Mouse (Mus musculus): Measurements from ENCODE around the gene Ptprn. TPM values are rescaled to one million over a fixed set of nuclear protein-coding genes. Genes with fewer than 3 reads are reported as not detected.

The Ptprn gene
- polyA plus RNA-seq, 1 experiment, result 67.6 TPM

- Histone ChIP-seq H3K4me3 (ENCODE audit: insufficient read depth, low read length) (no peak overlapping the region), H3K4me1 (ENCODE audit: control insufficient read depth, insufficient read depth, low read length) (peaks cover 18% of the 10 kb centered on the region), H3K27ac (ENCODE audit: insufficient read depth, low read length) (no peak overlapping the region)
- TF ChIP-seq CTCF (IDR thresholded peaks at IDR 0.05; ENCODE audit: borderline replicate concordance, insufficient read depth, low read length) (no peak), POLR2A (IDR thresholded peaks at IDR 0.05; ENCODE audit: low read depth, low read length) (no peak)
Observed at GRCm38 (mm10) chr1:75289376-75289775, 25.1 kb upstream of the Ptprn start.

- Histone ChIP-seq H3K27ac (ENCODE audit: insufficient read depth, low read length) (no peak overlapping the region), H3K4me1 (ENCODE audit: control insufficient read depth, insufficient read depth, low read length) (no peaks in the 10 kb centered on the region), H3K4me3 (ENCODE audit: insufficient read depth, low read length) (no peak overlapping the region)
- TF ChIP-seq POLR2A (IDR thresholded peaks at IDR 0.05; ENCODE audit: low read depth, low read length), result no peak
- no peak for TF ChIP-seq CTCF (IDR thresholded peaks at IDR 0.05; ENCODE audit: borderline replicate concordance, insufficient read depth, low read length)
Observed at GRCm38 (mm10) chr1:75284911-75285310, 20.6 kb upstream of the Ptprn start.

- TF ChIP-seq CTCF (IDR thresholded peaks at IDR 0.05; ENCODE audit: borderline replicate concordance, insufficient read depth, low read length) (no peak), POLR2A (IDR thresholded peaks at IDR 0.05; ENCODE audit: low read depth, low read length) (no peak)
- Histone ChIP-seq H3K4me3 (ENCODE audit: insufficient read depth, low read length) (no peak overlapping the region), H3K27ac (ENCODE audit: insufficient read depth, low read length) (no peak overlapping the region), H3K4me1 (ENCODE audit: control insufficient read depth, insufficient read depth, low read length) (no peaks in the 10 kb centered on the region)
Observed at GRCm38 (mm10) chr1:75283017-75283416, 18.7 kb upstream of the Ptprn start.

- Histone ChIP-seq H3K27ac (ENCODE audit: insufficient read depth, low read length) (no peak within 1 kb of the TSS), H3K4me1 (ENCODE audit: control insufficient read depth, insufficient read depth, low read length) (no peaks in the 10 kb centered on the region), H3K4me3 (ENCODE audit: insufficient read depth, low read length) (no peak within 1 kb of the TSS)
- no peak for TF ChIP-seq CTCF (IDR thresholded peaks at IDR 0.05; ENCODE audit: borderline replicate concordance, insufficient read depth, low read length)
- no peak for TF ChIP-seq POLR2A (IDR thresholded peaks at IDR 0.05; ENCODE audit: low read depth, low read length)
Observed at GRCm38 (mm10) chr1:75278228-75278627, 13.9 kb upstream of the Ptprn start, which contains the start of gene Resp18. Gene Resp18, minus strand, starts transcription at chr1:75278415.

- Histone ChIP-seq H3K27ac (ENCODE audit: insufficient read depth, low read length) (no peak overlapping the region), H3K4me1 (ENCODE audit: control insufficient read depth, insufficient read depth, low read length) (no peaks in the 10 kb centered on the region), H3K4me3 (ENCODE audit: insufficient read depth, low read length) (no peak overlapping the region)
- TF ChIP-seq CTCF (IDR thresholded peaks at IDR 0.05; ENCODE audit: borderline replicate concordance, insufficient read depth, low read length) (no peak), POLR2A (IDR thresholded peaks at IDR 0.05; ENCODE audit: low read depth, low read length) (no peak)
Observed at GRCm38 (mm10) chr1:75277195-75278188, 13.2 kb upstream of the Ptprn start.

GRCm38 (mm10) chr1:75262969-75263951 is 1.0 kb downstream of the Ptprn start:
- Histone ChIP-seq H3K4me3 (ENCODE audit: insufficient read depth, low read length) (peak overlapping the region; percentile 92), H3K27ac (ENCODE audit: insufficient read depth, low read length) (peak overlapping the region; percentile 76), H3K4me1 (ENCODE audit: control insufficient read depth, insufficient read depth, low read length) (peaks cover 6% of the 10 kb centered on the region; the same call in 1 of the 2 replicates)
- TF ChIP-seq CTCF (IDR thresholded peaks at IDR 0.05; ENCODE audit: borderline replicate concordance, insufficient read depth, low read length) (no peak), POLR2A (IDR thresholded peaks at IDR 0.05; ENCODE audit: low read depth, low read length) (peak; percentile 57; the same call in 1 of the 2 replicates)

- no peak overlapping the region for H3K27ac ChIP-seq (ENCODE audit: insufficient read depth, low read length)
- H3K4me3 ChIP-seq (ENCODE audit: insufficient read depth, low read length), result no peak overlapping the region
- TF ChIP-seq POLR2A (IDR thresholded peaks at IDR 0.05; ENCODE audit: low read depth, low read length) (no peak), CTCF (IDR thresholded peaks at IDR 0.05; ENCODE audit: borderline replicate concordance, insufficient read depth, low read length) (no peak)
Observed at GRCm38 (mm10) chr1:75261278-75261677, 3.0 kb downstream of the Ptprn start.

GRCm38 (mm10) chr1:75255516-75256046 is 8.7 kb downstream of the Ptprn start:
- Histone ChIP-seq H3K27ac (ENCODE audit: insufficient read depth, low read length) (no peak overlapping the region), H3K4me3 (ENCODE audit: insufficient read depth, low read length) (no peak overlapping the region), H3K4me1 (ENCODE audit: control insufficient read depth, insufficient read depth, low read length) (no peaks in the 10 kb centered on the region)
- no peak for TF ChIP-seq CTCF (IDR thresholded peaks at IDR 0.05; ENCODE audit: borderline replicate concordance, insufficient read depth, low read length)
- TF ChIP-seq POLR2A (IDR thresholded peaks at IDR 0.05; ENCODE audit: low read depth, low read length), result no peak

More at GRCm38 (mm10) chr1:75261278-75261677, 3.0 kb downstream of the Ptprn start:
- peaks cover 6% of the 10 kb centered on the region; the same call in 1 of the 2 replicates for H3K4me1 ChIP-seq (ENCODE audit: control insufficient read depth, insufficient read depth, low read length)

- Histone ChIP-seq H3K4me3 (ENCODE audit: insufficient read depth, low read length) (no peak overlapping the region), H3K4me1 (ENCODE audit: control insufficient read depth, insufficient read depth, low read length) (no peaks in the 10 kb centered on the region), H3K27ac (ENCODE audit: insufficient read depth, low read length) (no peak overlapping the region)
- no peak for TF ChIP-seq POLR2A (IDR thresholded peaks at IDR 0.05; ENCODE audit: low read depth, low read length)
- no peak for TF ChIP-seq CTCF (IDR thresholded peaks at IDR 0.05; ENCODE audit: borderline replicate concordance, insufficient read depth, low read length)
Observed at GRCm38 (mm10) chr1:75254625-75255013, 9.7 kb downstream of the Ptprn start.

Measured in embryonic fibroblast, embryonic 13.5 days (primary cell).